Mouse (Mus musculus): Measurements from ENCODE around the gene Olfr1411. TPM values are rescaled to one million over a fixed set of nuclear protein-coding genes. Genes with fewer than 3 reads are reported as not detected.

Olfr1411 gene
- total RNA-seq, 2 experiments from 2014 or later: not detected

DNA sequence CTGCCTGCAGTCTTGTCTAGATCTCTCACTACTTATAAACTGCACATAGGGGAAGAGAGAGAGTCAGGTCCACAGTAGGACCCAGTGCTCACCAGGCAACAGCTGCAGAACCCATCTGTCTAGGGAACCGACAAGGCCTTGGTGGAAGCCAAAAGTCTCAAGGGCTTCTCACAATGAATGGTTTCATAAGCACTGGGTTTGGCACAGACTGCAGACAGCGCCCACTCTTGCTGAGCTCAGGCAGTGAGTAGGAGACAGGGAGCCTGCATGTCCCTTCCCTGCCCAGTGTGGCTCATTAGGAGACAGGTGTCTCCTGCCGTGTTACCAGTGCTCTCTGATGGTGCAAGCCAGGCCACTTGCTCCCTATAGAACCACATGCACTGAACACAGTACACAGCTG lies 44.0 kb downstream of the Olfr1411 start:
- DNase-seq (ENCODE audit: low spot score in 2 of 2): peak in 1 of 2 experiments; percentile 15

DNA sequence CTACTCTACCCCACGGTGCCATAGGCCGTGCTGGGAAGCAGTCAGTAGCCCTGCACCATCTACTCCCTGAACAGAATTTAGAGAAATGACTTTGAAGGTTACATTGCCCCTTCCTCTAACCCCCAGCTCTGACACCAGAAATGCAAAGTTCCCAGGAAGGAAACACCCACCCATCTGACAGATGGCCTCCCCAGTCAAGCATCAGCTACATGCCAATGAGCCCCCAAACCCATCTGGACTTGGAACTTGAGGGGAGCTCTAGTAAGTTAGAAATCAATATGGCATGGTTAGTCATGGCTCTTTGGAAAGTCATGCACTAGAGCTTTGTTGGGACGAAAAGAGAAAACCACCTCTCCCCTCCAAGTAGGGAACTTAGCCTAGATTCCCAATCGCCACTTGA lies 44.5 kb downstream of the Olfr1411 start:
- DNase-seq (ENCODE audit: low spot score in 2 of 2): no peak

DNA sequence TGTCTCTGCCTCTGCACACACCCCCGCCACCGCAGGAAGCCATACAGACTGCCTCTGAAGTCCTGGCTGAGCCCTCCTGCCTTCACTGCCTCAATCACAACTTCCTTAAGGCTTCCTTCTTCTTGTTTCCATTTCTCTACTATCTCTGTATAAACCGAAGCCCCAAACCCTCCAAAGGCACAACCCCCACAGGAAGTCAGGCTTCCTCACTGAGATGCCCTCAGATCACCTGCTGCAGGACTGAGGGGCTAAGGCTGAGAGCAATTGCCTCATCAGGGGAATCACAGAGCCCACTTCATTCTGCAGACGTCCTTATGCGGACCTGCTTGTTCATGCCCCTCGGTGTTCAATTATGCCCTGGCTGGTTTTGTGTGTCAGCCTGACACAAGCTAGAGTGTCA lies 46.2 kb downstream of the Olfr1411 start:
- peak in 1 of 2 experiments; percentile 12 for DNase-seq (ENCODE audit: low spot score in 2 of 2)

DNA sequence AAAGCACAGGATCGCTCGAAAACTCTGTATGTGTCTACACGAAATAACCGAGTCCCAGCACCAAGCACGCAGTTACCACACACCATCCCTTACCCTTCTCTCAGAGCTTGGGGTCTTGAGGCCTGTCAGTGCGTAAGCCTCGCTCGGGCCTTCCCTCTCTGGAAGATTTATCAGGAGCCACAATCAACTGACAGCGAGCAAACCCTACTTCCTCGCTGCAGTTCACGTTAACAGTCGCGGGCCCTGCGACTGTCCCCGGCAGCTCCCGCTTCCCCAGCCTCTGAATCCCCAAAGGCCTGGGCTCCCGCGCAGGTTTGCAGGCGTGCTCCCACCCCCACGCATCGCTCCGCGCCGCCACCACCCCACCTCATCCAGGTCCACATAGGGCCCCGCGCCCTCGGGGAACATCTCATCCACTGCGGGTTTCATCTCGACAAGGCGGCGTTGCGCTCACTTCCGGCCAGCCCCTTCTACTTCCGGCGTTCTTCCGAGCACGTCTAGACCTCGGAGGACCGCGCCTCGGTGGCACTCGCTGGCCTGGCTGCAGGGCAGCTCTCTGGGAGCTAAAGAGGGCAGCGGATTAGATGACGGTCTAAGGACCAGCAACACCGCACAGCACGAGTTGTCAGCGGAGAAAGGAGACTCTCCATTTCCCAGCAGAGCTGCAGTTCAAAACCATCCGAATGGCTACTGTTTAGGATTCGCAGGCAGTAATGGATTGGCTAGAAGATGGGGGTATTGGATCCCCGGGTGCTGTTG lies 47.5 kb downstream of the Olfr1411 start, which contains the start of gene Cops9:
Gene Cops9 (minus strand): TSS at position 472 of the 759 bp plus-strand sequence.
- peak; percentile 84 to 88 for DNase-seq (ENCODE audit: low spot score in 2 of 2)

DNA sequence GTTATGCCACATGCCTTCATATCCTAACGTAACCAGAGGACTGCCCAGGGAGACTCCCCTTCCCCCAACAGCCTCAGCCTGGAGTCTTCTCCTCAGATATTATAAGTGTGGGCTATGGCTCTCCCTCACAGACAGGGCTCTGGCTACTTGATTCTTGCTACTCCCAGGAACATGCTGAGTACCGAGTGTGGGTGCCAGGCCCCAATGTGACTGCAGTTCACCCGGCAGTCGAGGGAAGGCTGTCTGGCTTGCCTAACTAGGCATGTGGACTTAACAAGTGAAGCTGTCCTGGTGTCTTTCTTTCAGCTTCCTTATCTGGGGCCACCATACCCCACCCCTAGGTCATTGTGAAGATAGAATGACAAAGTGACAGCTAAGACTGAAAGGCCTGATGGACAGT lies 49.5 kb downstream of the Olfr1411 start:
- peak in 1 of 2 experiments; percentile 16 for DNase-seq (ENCODE audit: low spot score in 2 of 2)

DNA sequence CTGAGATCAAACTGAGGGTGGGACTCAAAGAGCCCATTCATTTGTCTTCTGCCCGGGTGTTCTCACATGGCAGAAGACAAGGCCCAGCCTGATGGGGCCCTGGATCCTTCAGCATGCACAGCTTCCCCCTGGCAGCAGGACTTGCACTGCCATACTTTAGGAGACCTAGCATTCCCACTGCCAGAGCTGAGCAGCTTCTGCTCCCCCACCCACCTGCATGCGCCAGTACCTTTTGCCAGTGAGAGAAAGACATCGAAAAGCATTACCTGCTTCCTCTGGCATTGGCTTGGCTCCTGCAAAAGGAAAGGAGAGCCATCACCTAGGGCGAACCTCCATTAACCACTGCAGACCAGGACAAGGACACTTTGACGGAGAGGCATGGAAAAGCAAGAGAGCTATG lies 50.7 kb downstream of the Olfr1411 start:
- peak in 1 of 2 experiments; percentile 12 for DNase-seq (ENCODE audit: low spot score in 2 of 2)

DNA sequence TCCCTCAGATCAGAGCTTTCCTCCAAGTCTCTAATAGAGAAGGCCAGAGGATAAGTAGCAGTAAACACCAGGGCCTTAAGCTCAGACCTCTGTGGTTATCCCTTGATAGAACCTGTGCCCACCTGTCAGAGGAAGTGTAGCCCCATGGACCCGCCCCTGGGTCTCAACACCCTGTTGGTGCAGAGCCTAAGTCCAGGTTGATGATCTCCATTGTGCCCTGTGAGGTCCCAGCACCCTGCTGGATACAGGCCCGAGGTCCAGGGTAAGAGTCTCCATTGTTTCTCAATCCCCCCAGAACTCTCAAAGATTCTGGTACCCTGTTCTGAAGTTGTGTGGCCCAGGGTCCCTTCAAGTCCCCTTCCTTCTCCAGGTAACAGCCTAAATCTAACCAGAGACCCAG lies 51.9 kb downstream of the Olfr1411 start:
- DNase-seq (ENCODE audit: low spot score in 2 of 2): no peak

DNA sequence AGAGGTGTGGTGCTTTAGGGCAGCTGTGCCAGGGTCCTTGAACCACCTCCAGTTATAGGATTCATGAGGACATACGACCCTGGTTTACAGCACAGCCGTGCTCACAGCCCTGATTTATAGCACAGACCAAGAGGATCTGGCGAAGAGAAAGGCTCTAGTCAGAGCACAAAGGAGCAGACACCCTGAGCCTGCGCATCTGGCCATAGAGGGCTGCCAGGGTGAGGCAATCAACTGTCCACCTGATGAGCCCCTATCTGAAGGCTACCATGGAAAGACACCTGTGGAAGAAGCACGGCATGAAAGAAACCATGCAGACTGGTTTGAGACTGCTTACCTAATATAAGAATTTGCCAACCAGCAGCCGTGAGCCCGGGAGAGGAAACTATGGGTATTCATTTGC lies 52.4 kb downstream of the Olfr1411 start:
- DNase-seq (ENCODE audit: low spot score in 2 of 2): no peak

DNA sequence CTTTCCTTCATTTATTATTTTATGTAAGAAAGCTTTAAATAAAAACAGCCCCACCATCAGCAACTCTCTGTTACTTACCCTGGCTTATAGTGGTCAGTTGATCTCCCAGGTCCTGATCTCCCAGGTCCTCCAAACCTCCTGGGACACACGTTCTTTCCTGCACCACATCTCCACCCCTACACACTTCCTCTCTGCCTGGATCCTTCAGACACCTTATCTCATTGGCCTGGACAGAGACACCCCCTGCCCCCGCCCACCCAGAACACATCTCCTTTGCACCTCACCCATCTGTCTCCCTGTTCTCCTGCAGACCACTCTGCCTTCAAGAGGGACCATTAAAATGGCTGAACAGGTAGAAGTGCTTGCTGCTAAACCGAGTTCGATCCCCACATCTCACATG lies 52.8 kb downstream of the Olfr1411 start:
- DNase-seq (ENCODE audit: low spot score in 2 of 2): peak in 1 of 2 experiments; percentile 7

Other genes starting within 250 kb of the Olfr1411 start
- gene Ndufa10, start 120.6 kb upstream of the Olfr1411 start, total RNA-seq (2021): 100 to 1,000 TPM; 352 to 602 TPM
- gene Olfr1416, start 109.3 kb upstream of the Olfr1411 start, total RNA-seq (2021): not detected
- not detected for gene Olfr1415, start 98.3 kb upstream of the Olfr1411 start, total RNA-seq (2021)
- not detected for gene Olfr1414, start 75.8 kb upstream of the Olfr1411 start, total RNA-seq (2021)
- not detected for gene Olfr1413, start 23.1 kb upstream of the Olfr1411 start, total RNA-seq (2021)
- gene Olfr1412, start 8.6 kb upstream of the Olfr1411 start, total RNA-seq (2021): not detected
- gene Olfr1410, start 11.4 kb downstream of the Olfr1411 start, total RNA-seq (2021): not detected
- not detected for gene Olfr12, start 23.4 kb downstream of the Olfr1411 start, total RNA-seq (2021)
- gene Cops9, start 47.6 kb downstream of the Olfr1411 start, total RNA-seq (2021): 100 to 1,000 TPM; 348 to 366 TPM
- not detected for gene Otos, start 54.4 kb downstream of the Olfr1411 start, total RNA-seq (2021)
- gene Gpc1, start 237.2 kb downstream of the Olfr1411 start, total RNA-seq (2021): 10 to 100 TPM; 43.3 to 65.4 TPM